Mouse (Mus musculus) embryonic facial prominence, embryonic 14.5 days (tissue): ENCODE data around the gene Hgf. TPM values are rescaled to one million over a fixed set of nuclear protein-coding genes. Genes with fewer than 3 reads are reported as not detected.
A peak's percentile ranks its signal among the peaks of the same experiment; 100 is the strongest.

ENCODE experiments used
- ATAC-seq: fragments of 200-750 bp; cut with Nextera tagmentation; 2 replicates; pipeline ENCODE4 v1.8.0; 2017; ENCODE audit warnings: low read depth, moderate number of reproducible peaks, moderate TSS enrichment
- DNase-seq: peaks from one replicate; pipeline ENCODE4 v3.0.0-alpha.2; 2015; ENCODE audit warnings: low spot score
- H3K27ac ChIP-seq: fragments of 300-500 bp; sonication (generic); replicated peaks from 2 replicates; pipeline ENCODE4 v1.5.1; 2014; ENCODE audit warnings: low read depth, mild to moderate bottlenecking, low read length, moderate library complexity
- H3K27me3 ChIP-seq: fragments of 300-500 bp; sonication (generic); replicated peaks from 2 replicates; pipeline ENCODE4 v1.6.1; 2014; ENCODE audit warnings: low read length; ENCODE audit not compliant: control insufficient read depth, insufficient read depth
- H3K36me3 ChIP-seq: fragments of 300-500 bp; sonication (generic); 2 replicates; pipeline ENCODE4 v1.6.1; 2014; ENCODE audit warnings: low read length, mixed read lengths; ENCODE audit not compliant: control insufficient read depth, insufficient read depth
- H3K4me1 ChIP-seq: fragments of 300-500 bp; sonication (generic); 2 replicates; pipeline ENCODE4 v1.6.1; 2014; ENCODE audit warnings: antibody characterized with exemption, low read length; ENCODE audit not compliant: control insufficient read depth, insufficient read depth
- H3K4me2 ChIP-seq: fragments of 300-500 bp; sonication (generic); 2 replicates; pipeline ENCODE4 v1.6.1; 2014; ENCODE audit warnings: low read depth, mild to moderate bottlenecking, low read length, moderate library complexity, mixed read lengths
- H3K4me3 ChIP-seq: fragments of 300-500 bp; sonication (generic); 2 replicates; pipeline ENCODE4 v1.5.1; 2014; ENCODE audit warnings: low read depth, mild to moderate bottlenecking, low read length
- H3K9ac ChIP-seq: fragments of 300-500 bp; sonication (generic); 2 replicates; pipeline ENCODE4 v1.6.1; 2014; ENCODE audit warnings: low read depth, mild to moderate bottlenecking, low read length, moderate library complexity, mixed read lengths
- H3K9me3 ChIP-seq: fragments of 300-500 bp; sonication (generic); 2 replicates; pipeline ENCODE4 v1.6.1; 2016; ENCODE audit warnings: low read length; ENCODE audit not compliant: control insufficient read depth
- WGBS: fragments of 180-500 bp; shearing (Covaris S2); extraction: QIAGEN DNeasy Blood & Tissue Kit; methylation state at CpG from one replicate; pipeline ENCODE4 v1.1.7; 2014; 5-methylcytosine and 5-hydroxymethylcytosine counted together
- polyA plus RNA-seq: library from polyadenylated mRNA; unstranded; fragments of >200 nt; fragmentation: Nextera tagmentation; extraction: Ambion mirVana; gene quantifications from 2 replicates; pipeline ENCODE4 v1.2.1, GENCODE M21; 2014

Hgf gene
- 4.3 and 5.9 TPM in 2 replicates for polyA plus RNA-seq

- no peaks in the 10 kb centered on the region for H3K36me3 ChIP-seq
- peak within 1 kb of the TSS; percentile 59 for H3K4me2 ChIP-seq
- DNase-seq (peak; percentile 86), ATAC-seq (peak; percentile 83)
- 2% methylated on average over 16 of the region's 16 CpGs for WGBS
- no peaks in the 10 kb centered on the region for H3K4me1 ChIP-seq
- H3K9me3 ChIP-seq = no peaks in the 10 kb centered on the region
- H3K4me3 ChIP-seq = peak within 1 kb of the TSS; percentile 38
- peak within 1 kb of the TSS; percentile 41 for H3K27ac ChIP-seq
- H3K27me3 ChIP-seq = no peaks in the 10 kb centered on the region
- peak within 1 kb of the TSS; percentile 50 for H3K9ac ChIP-seq
Measured at GRCm38 (mm10) chr5:16553304-16554047, at the start of gene Hgf. Gene Hgf, plus strand, starts transcription at chr5:16553495.

GRCm38 (mm10) chr5:16506702-16507350 lies 46.5 kb upstream of the Hgf start:
- DNase-seq (peak; percentile 55), ATAC-seq (no peak)
- H3K27me3 ChIP-seq = no peaks in the 10 kb centered on the region
- no peak overlapping the region for H3K4me2 ChIP-seq
- no peak overlapping the region for H3K4me3 ChIP-seq
- no peak overlapping the region for H3K27ac ChIP-seq
- no peaks in the 10 kb centered on the region for H3K4me1 ChIP-seq
- H3K36me3 ChIP-seq = no peaks in the 10 kb centered on the region
- H3K9ac ChIP-seq = no peak overlapping the region
- H3K9me3 ChIP-seq = no peaks in the 10 kb centered on the region
- 62% methylated on average over 4 of the region's 4 CpGs for WGBS

- 73% methylated on average over 3 of the region's 3 CpGs for WGBS
- no peak for ATAC-seq
- Histone ChIP-seq H3K9ac (no peak overlapping the region), H3K36me3 (no peaks in the 10 kb centered on the region), H3K4me3 (no peak overlapping the region), H3K27ac (no peak overlapping the region), H3K4me1 (no peaks in the 10 kb centered on the region), H3K27me3 (no peaks in the 10 kb centered on the region), H3K4me2 (no peak overlapping the region), H3K9me3 (no peaks in the 10 kb centered on the region)
- DNase-seq = no peak
Measured at GRCm38 (mm10) chr5:16531619-16532277, 21.5 kb upstream of the Hgf start.

- Histone ChIP-seq H3K27ac (no peak overlapping the region), H3K9me3 (no peaks in the 10 kb centered on the region), H3K27me3 (no peaks in the 10 kb centered on the region), H3K9ac (no peak overlapping the region), H3K4me2 (no peak overlapping the region), H3K4me3 (no peak overlapping the region), H3K4me1 (no peaks in the 10 kb centered on the region), H3K36me3 (no peaks in the 10 kb centered on the region)
- DNase-seq = peak; percentile 13
- no peak for ATAC-seq
- WGBS = 48% methylated on average over 2 of the region's 2 CpGs
Measured at GRCm38 (mm10) chr5:16538067-16538466, 15.2 kb upstream of the Hgf start.

- no peak overlapping the region for H3K4me3 ChIP-seq
- H3K4me1 ChIP-seq = no peaks in the 10 kb centered on the region
- no peak overlapping the region for H3K9ac ChIP-seq
- no peak overlapping the region for H3K4me2 ChIP-seq
- ATAC-seq (no peak), DNase-seq (peak; percentile 52)
- no peak overlapping the region for H3K27ac ChIP-seq
- WGBS = 27% methylated on average over 2 of the region's 2 CpGs
- no peaks in the 10 kb centered on the region for H3K36me3 ChIP-seq
- H3K27me3 ChIP-seq = no peaks in the 10 kb centered on the region
- no peaks in the 10 kb centered on the region for H3K9me3 ChIP-seq
Measured at GRCm38 (mm10) chr5:16541561-16542116, 11.7 kb upstream of the Hgf start.

- DNase-seq (no peak), ATAC-seq (no peak)
- Histone ChIP-seq H3K27me3 (no peaks in the 10 kb centered on the region), H3K36me3 (no peaks in the 10 kb centered on the region), H3K9ac (no peak overlapping the region), H3K4me2 (no peak overlapping the region), H3K9me3 (no peaks in the 10 kb centered on the region), H3K4me3 (no peak overlapping the region), H3K27ac (no peak overlapping the region), H3K4me1 (no peaks in the 10 kb centered on the region)
- 74% methylated on average over 3 of the region's 3 CpGs for WGBS
Measured at GRCm38 (mm10) chr5:16547490-16547889, 5.8 kb upstream of the Hgf start.

- DNase-seq = no peak
- H3K4me1 ChIP-seq = no peaks in the 10 kb centered on the region
- no peak for ATAC-seq
- no peak overlapping the region for H3K27ac ChIP-seq
- H3K4me2 ChIP-seq = no peak overlapping the region
- no peaks in the 10 kb centered on the region for H3K27me3 ChIP-seq
- WGBS = 56% methylated on average over 4 of the region's 4 CpGs
- no peaks in the 10 kb centered on the region for H3K9me3 ChIP-seq
- no peak overlapping the region for H3K4me3 ChIP-seq
- no peaks in the 10 kb centered on the region for H3K36me3 ChIP-seq
- no peak overlapping the region for H3K9ac ChIP-seq
Measured at GRCm38 (mm10) chr5:16552647-16553046, 648 bp upstream of the Hgf start.

GRCm38 (mm10) chr5:16560247-16560646 lies 7.0 kb downstream of the Hgf start:
- WGBS = 80% methylated on average over 3 of the region's 3 CpGs
- H3K4me1 ChIP-seq = no peaks in the 10 kb centered on the region
- H3K27me3 ChIP-seq = no peaks in the 10 kb centered on the region
- no peak overlapping the region for H3K4me3 ChIP-seq
- no peak overlapping the region for H3K27ac ChIP-seq
- DNase-seq (no peak), ATAC-seq (no peak)
- no peak overlapping the region for H3K4me2 ChIP-seq
- no peaks in the 10 kb centered on the region for H3K9me3 ChIP-seq
- H3K36me3 ChIP-seq = no peaks in the 10 kb centered on the region
- no peak overlapping the region for H3K9ac ChIP-seq
